Mouse (Mus musculus): ENCODE data around the gene Cgnl1. TPM values are rescaled to one million over a fixed set of nuclear protein-coding genes. Genes with fewer than 3 reads are reported as not detected.

The Cgnl1 gene
- polyA plus RNA-seq, 1 experiment from 2014 or later: 9.8 TPM

- Histone ChIP-seq H3K4me1 (replicated peaks; ENCODE audit: control insufficient read depth, insufficient read depth, low read length) (peaks cover 30% of the 10 kb centered on the region), H3K27ac (ENCODE audit: low read depth) (0 out of 2 replicates have a peak overlapping the region, but pooled peaks have one; percentile 43), H3K4me3 (ENCODE audit: low read depth, low read length) (no peak overlapping the region), H3K36me3 (ENCODE audit: control insufficient read depth, insufficient read depth, low read length) (no peaks in the 10 kb centered on the region), H3K4me2 (ENCODE audit: low read length) (0 out of 2 replicates have a peak overlapping the region, but pooled peaks have one; percentile 5), H3K9me3 (ENCODE audit: control insufficient read depth, low read length) (no peaks in the 10 kb centered on the region), H3K9ac (ENCODE audit: low read length) (no peak overlapping the region), H3K27me3 (replicated peaks; ENCODE audit: control insufficient read depth, insufficient read depth, low read length) (no peaks in the 10 kb centered on the region)
- DNase-seq (ENCODE audit: low spot score) (no peak), ATAC-seq (replicated peaks; ENCODE audit: low FRiP score, low TSS enrichment, low read depth) (no peak)
- 12% methylated on average over 4 of the region's 4 CpGs for WGBS
Observed at GRCm38 (mm10) chr9:71750015-71750672, 21.3 kb downstream of the Cgnl1 start.

- Histone ChIP-seq H3K27ac (ENCODE audit: low read depth) (no peak overlapping the region), H3K4me2 (ENCODE audit: low read length) (no peak overlapping the region), H3K4me3 (ENCODE audit: low read depth, low read length) (no peak overlapping the region), H3K9me3 (ENCODE audit: control insufficient read depth, low read length) (no peaks in the 10 kb centered on the region), H3K9ac (ENCODE audit: low read length) (no peak overlapping the region), H3K27me3 (replicated peaks; ENCODE audit: control insufficient read depth, insufficient read depth, low read length) (no peaks in the 10 kb centered on the region), H3K4me1 (replicated peaks; ENCODE audit: control insufficient read depth, insufficient read depth, low read length) (peaks cover 17% of the 10 kb centered on the region), H3K36me3 (ENCODE audit: control insufficient read depth, insufficient read depth, low read length) (no peaks in the 10 kb centered on the region)
- DNase-seq (ENCODE audit: low spot score) (no peak), ATAC-seq (replicated peaks; ENCODE audit: low FRiP score, low TSS enrichment, low read depth) (no peak)
- 47% methylated on average over 4 of the region's 4 CpGs for WGBS
Observed at GRCm38 (mm10) chr9:71746405-71746804, 25.0 kb downstream of the Cgnl1 start.

GRCm38 (mm10) chr9:71738081-71738930 lies 33.1 kb downstream of the Cgnl1 start:
- Histone ChIP-seq H3K4me3 (ENCODE audit: low read depth, low read length) (no peak overlapping the region), H3K27me3 (replicated peaks; ENCODE audit: control insufficient read depth, insufficient read depth, low read length) (no peaks in the 10 kb centered on the region), H3K27ac (ENCODE audit: low read depth) (no peak overlapping the region), H3K36me3 (ENCODE audit: control insufficient read depth, insufficient read depth, low read length) (no peaks in the 10 kb centered on the region), H3K9me3 (ENCODE audit: control insufficient read depth, low read length) (no peaks in the 10 kb centered on the region), H3K4me1 (replicated peaks; ENCODE audit: control insufficient read depth, insufficient read depth, low read length) (peaks cover 14% of the 10 kb centered on the region), H3K4me2 (ENCODE audit: low read length) (no peak overlapping the region), H3K9ac (ENCODE audit: low read length) (no peak overlapping the region)
- WGBS: 34% methylated on average over 12 of the region's 12 CpGs
- ATAC-seq (replicated peaks; ENCODE audit: low FRiP score, low TSS enrichment, low read depth) (no peak), DNase-seq (ENCODE audit: low spot score) (no peak)

- H3K4me2 ChIP-seq (ENCODE audit: low read length): no peak overlapping the region
- H3K27ac ChIP-seq (ENCODE audit: low read depth): no peak overlapping the region
- peaks cover 14% of the 10 kb centered on the region for H3K4me1 ChIP-seq (replicated peaks; ENCODE audit: control insufficient read depth, insufficient read depth, low read length)
- WGBS: 53% methylated on average over 3 of the region's 3 CpGs
- H3K9ac ChIP-seq (ENCODE audit: low read length): no peak overlapping the region
- H3K4me3 ChIP-seq (ENCODE audit: low read depth, low read length): no peak overlapping the region
- H3K36me3 ChIP-seq (ENCODE audit: control insufficient read depth, insufficient read depth, low read length): no peaks in the 10 kb centered on the region
- no peaks in the 10 kb centered on the region for H3K9me3 ChIP-seq (ENCODE audit: control insufficient read depth, low read length)
- H3K27me3 ChIP-seq (replicated peaks; ENCODE audit: control insufficient read depth, insufficient read depth, low read length): no peaks in the 10 kb centered on the region
- DNase-seq (ENCODE audit: low spot score): no peak
- ATAC-seq (replicated peaks; ENCODE audit: low FRiP score, low TSS enrichment, low read depth): no peak
Observed at GRCm38 (mm10) chr9:71737257-71738023, 34.0 kb downstream of the Cgnl1 start.

- DNase-seq (ENCODE audit: low spot score) (no peak), ATAC-seq (replicated peaks; ENCODE audit: low FRiP score, low TSS enrichment, low read depth) (no peak)
- WGBS: 77% methylated on average over 7 of the region's 7 CpGs
- Histone ChIP-seq H3K9me3 (ENCODE audit: control insufficient read depth, low read length) (no peaks in the 10 kb centered on the region), H3K4me3 (ENCODE audit: low read depth, low read length) (no peak overlapping the region), H3K9ac (ENCODE audit: low read length) (no peak overlapping the region), H3K27ac (ENCODE audit: low read depth) (no peak overlapping the region), H3K36me3 (ENCODE audit: control insufficient read depth, insufficient read depth, low read length) (no peaks in the 10 kb centered on the region), H3K27me3 (replicated peaks; ENCODE audit: control insufficient read depth, insufficient read depth, low read length) (no peaks in the 10 kb centered on the region), H3K4me1 (replicated peaks; ENCODE audit: control insufficient read depth, insufficient read depth, low read length) (peaks cover 14% of the 10 kb centered on the region), H3K4me2 (ENCODE audit: low read length) (no peak overlapping the region)
Observed at GRCm38 (mm10) chr9:71735886-71736285, 35.5 kb downstream of the Cgnl1 start.

- peaks cover 11% of the 10 kb centered on the region for H3K4me1 ChIP-seq (replicated peaks; ENCODE audit: control insufficient read depth, insufficient read depth, low read length)
- no peaks in the 10 kb centered on the region for H3K36me3 ChIP-seq (ENCODE audit: control insufficient read depth, insufficient read depth, low read length)
- no peaks in the 10 kb centered on the region for H3K27me3 ChIP-seq (replicated peaks; ENCODE audit: control insufficient read depth, insufficient read depth, low read length)
- 66% methylated on average over 2 of the region's 2 CpGs for WGBS
- DNase-seq (ENCODE audit: low spot score) (no peak), ATAC-seq (replicated peaks; ENCODE audit: low FRiP score, low TSS enrichment, low read depth) (no peak)
- no peaks in the 10 kb centered on the region for H3K9me3 ChIP-seq (ENCODE audit: control insufficient read depth, low read length)
- no peak overlapping the region for H3K27ac ChIP-seq (ENCODE audit: low read depth)
- no peak overlapping the region for H3K4me3 ChIP-seq (ENCODE audit: low read depth, low read length)
- H3K9ac ChIP-seq (ENCODE audit: low read length): no peak overlapping the region
- H3K4me2 ChIP-seq (ENCODE audit: low read length): no peak overlapping the region
Observed at GRCm38 (mm10) chr9:71733559-71733958, 37.8 kb downstream of the Cgnl1 start.

- DNase-seq (ENCODE audit: low spot score) (no peak), ATAC-seq (replicated peaks; ENCODE audit: low FRiP score, low TSS enrichment, low read depth) (no peak)
- Histone ChIP-seq H3K9ac (ENCODE audit: low read length) (no peak overlapping the region), H3K27ac (ENCODE audit: low read depth) (no peak overlapping the region), H3K36me3 (ENCODE audit: control insufficient read depth, insufficient read depth, low read length) (peaks cover 11% of the 10 kb centered on the region), H3K4me3 (ENCODE audit: low read depth, low read length) (no peak overlapping the region), H3K4me1 (replicated peaks; ENCODE audit: control insufficient read depth, insufficient read depth, low read length) (no peaks in the 10 kb centered on the region), H3K27me3 (replicated peaks; ENCODE audit: control insufficient read depth, insufficient read depth, low read length) (no peaks in the 10 kb centered on the region), H3K4me2 (ENCODE audit: low read length) (no peak overlapping the region), H3K9me3 (ENCODE audit: control insufficient read depth, low read length) (no peaks in the 10 kb centered on the region)
- 71% methylated on average over 5 of the region's 5 CpGs for WGBS
Observed at GRCm38 (mm10) chr9:71728822-71729311, 42.5 kb downstream of the Cgnl1 start.

GRCm38 (mm10) chr9:71727233-71727632 lies 44.2 kb downstream of the Cgnl1 start:
- no peaks in the 10 kb centered on the region for H3K4me1 ChIP-seq (replicated peaks; ENCODE audit: control insufficient read depth, insufficient read depth, low read length)
- ATAC-seq (replicated peaks; ENCODE audit: low FRiP score, low TSS enrichment, low read depth) (no peak), DNase-seq (ENCODE audit: low spot score) (no peak)
- H3K27ac ChIP-seq (ENCODE audit: low read depth): no peak overlapping the region
- no peak overlapping the region for H3K4me2 ChIP-seq (ENCODE audit: low read length)
- H3K27me3 ChIP-seq (replicated peaks; ENCODE audit: control insufficient read depth, insufficient read depth, low read length): no peaks in the 10 kb centered on the region
- H3K4me3 ChIP-seq (ENCODE audit: low read depth, low read length): no peak overlapping the region
- no peak overlapping the region for H3K9ac ChIP-seq (ENCODE audit: low read length)
- H3K36me3 ChIP-seq (ENCODE audit: control insufficient read depth, insufficient read depth, low read length): peaks cover 11% of the 10 kb centered on the region
- H3K9me3 ChIP-seq (ENCODE audit: control insufficient read depth, low read length): no peaks in the 10 kb centered on the region
- 82% methylated on average over 4 of the region's 4 CpGs for WGBS

Data from intestine, embryonic 14.5 days (tissue).